Mouse (Mus musculus): ENCODE measurements at regions not wholly inside any gene's neighbourhood (a gene's known extent, or its start where the extent isn't known, plus 50 kb on each side); places are given as distances from the start of the nearest gene placed in this dataset.

GRCm38 (mm10) chr7:74862727-74863126 is 308.1 kb upstream of the Slco3a1 start:
- TF ChIP-seq CTCF (conservative IDR thresholded peaks at IDR 0.05; ENCODE audit: low read length), result no peak
- TF ChIP-seq POU5F1 (IDR thresholded peaks at IDR 0.05; ENCODE audit: borderline replicate concordance, low read length), result no peak
- TF ChIP-seq NANOG (IDR thresholded peaks at IDR 0.05; ENCODE audit: borderline replicate concordance, low read length), result no peak
